Mouse (Mus musculus) v-Abl transformed pro-B cells (cell line): ENCODE measurements around the gene Ssh3.

Source experiments
- in situ Hi-C, 2 experiments: fragments of 400-800 bp; cut with MboI; formaldehyde crosslinking; loops; one replicate each; pipeline ENCODE4 v1.15.1; 2025; ENCODE audit not compliant: unreplicated experiment in 2 of 2

Gene Ssh3

DNA sequence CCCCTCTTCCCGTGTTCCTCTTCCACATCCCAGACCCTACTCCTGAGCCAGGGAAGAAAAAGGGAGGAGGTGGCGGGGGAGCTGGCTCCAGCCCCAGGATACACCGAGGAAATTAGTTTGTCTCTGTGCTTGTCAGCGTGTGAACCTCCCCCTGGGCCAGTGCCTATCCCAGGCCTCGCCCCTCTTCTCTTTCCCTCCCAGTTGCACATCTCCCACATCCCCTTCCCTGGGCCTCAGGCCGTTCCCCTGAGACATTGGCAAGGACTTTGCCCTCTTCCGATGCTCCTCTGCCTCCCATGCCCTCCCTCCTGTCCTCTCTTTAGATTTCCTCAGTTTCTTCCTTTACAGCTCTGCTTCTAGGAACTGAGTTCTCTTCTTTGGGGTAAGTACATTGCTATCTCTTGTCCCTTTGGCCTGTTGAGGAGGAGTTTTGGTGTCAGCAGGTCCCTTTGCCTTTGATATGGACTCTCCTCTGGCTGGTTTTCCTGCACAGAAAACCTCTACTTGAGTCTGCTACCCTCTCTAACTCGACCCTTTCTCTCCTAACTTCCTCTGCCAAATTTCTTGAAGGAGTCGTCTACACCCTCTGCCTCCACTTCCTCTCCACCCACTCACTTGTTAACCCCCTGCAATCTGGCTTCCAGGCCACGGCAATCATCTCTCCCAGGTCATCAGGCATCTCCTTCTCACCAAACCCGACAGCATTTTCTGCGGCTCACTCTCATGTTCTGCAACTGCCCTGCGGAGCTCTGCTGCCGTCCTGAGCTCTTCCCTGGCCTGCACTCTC lies 47.8 kb downstream of the Ssh3 start:
- in situ Hi-C loops, result no loop called here

DNA sequence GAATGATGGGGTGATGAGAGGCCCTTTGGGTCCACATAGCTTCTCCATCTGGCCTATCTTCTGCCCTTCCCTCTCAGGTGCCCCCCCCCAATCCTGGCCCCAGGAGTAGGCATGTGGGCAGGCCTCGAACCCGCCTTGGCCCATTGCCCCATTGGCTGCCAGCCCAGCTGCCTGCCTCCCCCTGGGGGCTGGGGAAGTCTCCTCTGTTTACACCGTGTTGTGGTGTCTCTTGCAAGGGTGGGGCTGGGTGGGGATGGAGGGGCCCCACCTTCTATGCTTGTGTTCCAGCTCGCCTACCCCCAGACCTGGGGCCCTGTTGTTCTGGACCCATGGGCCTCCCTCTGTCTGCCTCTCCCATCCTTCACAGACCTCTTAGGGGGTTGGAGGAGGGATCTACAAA lies 48.6 kb downstream of the Ssh3 start:
- in situ Hi-C loops, result no loop called here

DNA sequence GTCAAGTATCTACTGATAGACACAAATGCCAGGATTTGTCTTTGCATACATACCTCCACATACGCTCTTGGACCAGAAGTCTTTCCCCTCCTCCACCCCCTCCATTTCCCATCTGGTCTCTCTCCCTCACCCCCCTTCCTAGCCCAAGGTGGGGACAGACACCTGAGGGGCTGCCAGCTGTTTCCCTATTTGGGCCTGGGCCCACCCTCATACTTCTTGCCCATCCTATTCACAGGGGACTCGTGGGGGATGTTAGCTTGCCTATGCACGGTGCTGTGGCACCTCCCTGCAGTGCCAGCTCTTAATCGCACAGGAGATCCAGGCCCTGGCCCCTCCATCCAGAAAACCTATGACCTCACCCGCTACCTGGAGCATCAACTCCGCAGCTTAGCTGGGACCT lies 49.0 kb downstream of the Ssh3 start:
- in situ Hi-C loops, result no loop called here

DNA sequence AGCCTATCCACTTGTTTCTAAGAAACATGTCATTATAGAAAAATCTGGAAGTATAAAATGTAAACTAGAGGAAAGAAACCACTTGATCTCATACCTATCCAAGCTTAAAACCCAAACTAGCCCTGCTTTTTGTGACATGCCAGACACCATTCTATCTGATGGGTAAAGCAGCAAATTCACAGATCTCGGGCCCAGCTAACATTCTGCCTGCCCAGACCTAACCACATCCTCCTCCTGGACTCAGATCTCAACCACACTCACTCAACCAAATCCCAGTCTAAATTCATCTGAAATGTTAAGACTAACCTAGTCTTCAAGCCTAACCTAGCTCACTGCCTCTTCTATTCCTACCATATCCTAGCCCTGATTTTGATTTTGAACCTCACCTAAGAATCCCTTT lies 50.2 kb downstream of the Ssh3 start:
- in situ Hi-C loops, result no loop called here

DNA sequence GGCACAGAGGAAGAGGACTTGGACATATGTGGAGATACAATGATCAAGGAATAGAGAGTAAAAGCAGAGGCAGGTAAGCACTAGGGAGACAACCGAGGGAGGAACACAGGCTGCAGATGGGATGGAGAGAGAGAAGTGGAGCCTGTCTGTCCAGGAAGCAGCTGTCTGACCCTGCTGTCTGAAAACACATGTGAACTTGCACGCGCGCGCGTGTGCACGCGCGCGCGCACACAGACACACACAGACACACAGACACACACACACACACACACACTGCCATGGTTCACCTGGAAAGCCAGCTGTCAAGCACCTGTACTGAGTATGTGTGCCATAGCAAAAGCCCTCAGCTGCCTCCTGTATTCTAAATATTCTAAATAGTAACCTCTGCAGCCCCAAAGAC lies 50.7 kb downstream of the Ssh3 start:
- in situ Hi-C loops, result no loop called here

DNA sequence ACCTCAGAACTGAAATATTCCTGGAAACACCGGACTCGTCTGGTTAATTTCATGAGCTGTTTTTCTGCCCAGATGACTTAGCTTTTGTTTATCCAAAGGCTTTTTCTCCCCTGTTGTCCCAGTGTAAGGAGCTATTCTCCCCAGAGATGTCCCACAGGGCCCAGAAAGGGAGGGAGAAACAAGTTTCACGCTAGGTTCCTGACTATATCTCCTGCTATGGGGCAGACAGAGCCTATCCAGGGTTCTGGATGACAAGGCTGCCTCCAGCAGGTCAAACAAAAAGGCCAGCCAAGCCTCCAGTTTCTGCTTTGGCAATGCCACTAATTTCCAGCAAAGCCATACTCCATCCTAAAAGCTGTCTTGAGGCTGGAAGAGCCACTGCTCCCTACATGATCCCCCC lies 51.1 kb downstream of the Ssh3 start:
- in situ Hi-C loops, result no loop called here

DNA sequence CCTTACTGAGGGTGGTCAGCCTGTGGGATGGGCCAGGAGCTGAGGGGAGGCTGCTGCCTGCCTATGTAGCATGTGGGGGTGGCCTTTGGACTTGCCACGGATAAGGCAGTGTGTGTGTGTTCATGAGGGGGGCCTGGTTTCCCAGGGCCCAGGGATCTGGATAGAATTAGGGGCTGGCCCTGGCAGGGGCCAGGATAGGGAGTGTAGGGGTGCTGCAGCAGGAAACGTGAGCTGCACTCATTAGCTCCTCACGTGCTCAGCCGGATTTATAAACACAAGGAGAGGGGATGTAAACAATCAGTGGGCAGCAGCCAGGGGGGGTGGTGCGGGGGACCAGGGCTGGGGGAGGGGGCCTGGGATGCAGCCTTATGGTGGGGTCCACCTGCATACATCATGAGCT lies 51.8 kb downstream of the Ssh3 start:
- in situ Hi-C loops, result no loop called here

DNA sequence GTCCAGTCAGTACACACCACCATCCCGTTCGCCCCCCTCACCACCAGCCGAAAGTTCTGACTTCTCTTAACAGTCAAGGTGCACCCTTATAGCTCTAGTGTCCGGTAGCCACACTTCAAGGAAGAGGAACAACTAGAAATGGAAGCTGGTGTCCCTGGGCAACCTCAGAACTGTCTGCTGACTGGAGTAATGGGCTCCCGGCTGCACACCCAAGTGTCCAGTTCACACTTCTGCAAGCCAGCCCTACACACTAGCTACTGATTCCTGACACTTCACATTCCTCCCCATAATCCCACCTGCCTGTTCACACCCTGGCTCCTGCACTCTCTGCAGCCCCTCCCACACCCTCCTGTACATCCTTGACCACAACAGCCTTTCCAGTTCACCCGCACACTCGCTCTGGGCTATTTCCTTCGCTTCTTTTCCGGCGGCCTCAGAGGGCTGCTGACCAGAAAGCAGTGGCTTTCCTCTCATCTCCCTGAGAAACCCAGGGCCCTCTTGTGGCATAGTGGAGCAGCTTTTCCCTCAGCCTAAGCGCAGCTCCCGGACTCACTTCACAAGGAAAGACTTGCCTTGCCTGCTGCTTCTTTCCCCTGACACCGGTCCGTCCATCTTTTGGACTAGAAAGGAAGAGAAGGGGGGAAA lies 52.8 kb downstream of the Ssh3 start:
- in situ Hi-C loops, result no loop called here

DNA sequence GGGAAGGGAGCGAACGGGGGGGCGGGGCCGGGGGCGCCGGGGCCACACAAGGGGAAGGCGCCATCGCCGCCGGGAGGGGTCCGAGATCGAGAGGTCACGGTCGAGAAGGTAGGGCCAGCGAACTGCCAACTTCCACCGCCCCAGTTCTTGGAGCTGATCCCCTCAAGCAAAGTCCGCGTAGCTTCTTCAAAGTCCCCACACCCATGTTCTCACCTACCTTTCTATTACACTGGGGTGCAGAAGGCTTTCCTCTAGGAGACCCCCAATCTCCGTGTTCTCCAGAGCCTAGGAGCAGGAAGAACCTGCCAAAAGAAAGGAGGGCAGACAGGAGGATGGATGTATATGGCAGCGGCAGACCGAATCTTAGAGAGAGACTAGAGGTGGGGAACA lies 53.5 kb downstream of the Ssh3 start:
- in situ Hi-C loops, result no loop called here

DNA sequence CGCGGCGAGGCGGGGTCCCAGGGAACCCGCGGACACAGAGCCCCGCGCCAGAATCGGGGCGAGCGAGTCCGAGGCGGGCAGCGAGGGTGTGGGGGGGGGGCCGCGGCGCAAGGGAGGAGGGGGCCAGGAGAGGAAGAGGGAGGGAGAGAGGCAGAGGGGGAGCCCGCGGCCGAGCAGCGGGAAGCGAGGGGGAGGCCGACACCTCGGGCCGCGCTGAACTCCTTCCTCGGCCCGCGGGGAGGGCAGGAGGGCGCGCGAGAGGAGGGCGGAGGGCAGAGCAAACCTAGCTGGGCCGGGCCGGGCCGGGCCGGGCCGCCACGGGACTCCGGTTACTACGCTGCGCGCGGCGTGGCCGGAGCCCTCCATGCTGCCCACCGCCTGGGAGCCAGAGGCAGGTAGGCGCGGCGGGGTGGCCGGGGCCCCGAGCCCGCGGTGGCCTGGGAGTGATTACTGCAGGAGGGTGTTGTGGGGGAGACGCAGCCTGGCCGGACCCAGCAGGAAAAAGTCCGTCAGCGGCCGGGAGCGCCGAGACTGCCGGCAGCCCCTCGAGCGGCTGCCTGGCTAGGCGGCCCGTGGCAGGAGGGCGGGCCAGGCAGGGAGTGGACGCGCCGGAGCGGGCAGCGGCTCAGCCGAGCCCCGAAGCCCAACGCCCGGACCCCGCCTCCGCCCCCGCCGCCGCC lies 54.1 kb downstream of the Ssh3 start:
- in situ Hi-C loops, result no loop called here

DNA sequence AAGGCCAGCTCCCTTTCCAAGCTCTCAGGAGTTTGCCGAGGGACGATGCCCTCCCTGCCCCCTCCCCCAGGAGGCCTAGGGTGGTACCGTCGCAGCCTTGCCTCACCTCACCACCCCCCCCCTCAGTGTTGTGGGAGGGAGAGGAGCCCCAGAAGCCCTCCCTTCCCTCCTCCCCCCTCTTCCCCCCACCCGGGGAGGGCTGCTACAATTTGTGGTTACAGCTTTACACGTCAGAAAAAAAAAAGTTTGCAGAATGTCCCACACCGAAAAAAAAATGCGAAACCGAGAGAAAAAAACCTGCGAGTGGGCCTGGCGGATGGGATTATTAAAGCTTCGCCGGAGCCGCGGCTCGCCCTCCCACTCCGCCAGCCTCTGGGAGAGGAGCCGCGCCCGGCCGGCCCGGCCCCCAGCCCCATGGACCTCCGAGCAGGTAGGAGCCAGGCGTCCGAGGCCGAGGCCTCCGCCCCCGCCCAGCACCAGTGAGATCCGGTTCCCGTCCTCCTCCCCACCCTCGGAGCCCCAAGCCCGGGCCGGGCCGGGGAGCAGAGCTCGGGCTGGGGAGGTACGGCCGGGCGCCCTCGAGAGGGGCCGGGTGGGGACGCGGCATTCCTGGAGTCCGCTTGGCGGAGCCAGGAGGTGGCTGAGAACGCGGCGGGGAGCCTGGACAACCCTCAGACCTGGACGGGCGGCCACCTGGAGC lies 54.8 kb downstream of the Ssh3 start, which contains the start of the genes Clcf1 and AC109138.7:
Gene Clcf1, plus strand, starts transcription at position 168 of the 700 bp plus-strand sequence.
Gene AC109138.7, plus strand, starts transcription at position 287 of the 700 bp plus-strand sequence.
- in situ Hi-C loops, result no loop called here

DNA sequence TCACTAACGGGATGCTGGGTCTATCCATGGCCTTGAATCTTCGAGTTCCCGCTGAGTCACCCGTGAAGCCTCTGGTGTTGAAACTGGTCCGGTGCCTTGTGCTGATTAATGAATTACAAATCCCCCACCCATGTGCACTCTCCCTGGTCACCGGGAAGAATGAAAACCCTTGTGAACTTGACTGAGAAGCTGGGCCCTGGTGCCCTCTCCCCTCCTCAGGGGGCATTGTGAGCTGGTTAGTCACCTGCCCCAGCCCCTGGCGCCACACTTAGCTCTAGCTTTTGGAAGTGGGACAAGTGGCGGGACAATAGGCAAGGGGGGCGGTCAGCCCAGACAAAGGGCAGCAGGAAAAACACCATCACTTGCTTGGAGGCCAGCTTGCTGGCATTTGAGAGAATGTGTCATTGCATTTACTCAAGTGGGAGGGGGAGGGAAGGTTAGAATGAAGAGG lies 55.4 kb downstream of the Ssh3 start:
- in situ Hi-C loops, result no loop called here

DNA sequence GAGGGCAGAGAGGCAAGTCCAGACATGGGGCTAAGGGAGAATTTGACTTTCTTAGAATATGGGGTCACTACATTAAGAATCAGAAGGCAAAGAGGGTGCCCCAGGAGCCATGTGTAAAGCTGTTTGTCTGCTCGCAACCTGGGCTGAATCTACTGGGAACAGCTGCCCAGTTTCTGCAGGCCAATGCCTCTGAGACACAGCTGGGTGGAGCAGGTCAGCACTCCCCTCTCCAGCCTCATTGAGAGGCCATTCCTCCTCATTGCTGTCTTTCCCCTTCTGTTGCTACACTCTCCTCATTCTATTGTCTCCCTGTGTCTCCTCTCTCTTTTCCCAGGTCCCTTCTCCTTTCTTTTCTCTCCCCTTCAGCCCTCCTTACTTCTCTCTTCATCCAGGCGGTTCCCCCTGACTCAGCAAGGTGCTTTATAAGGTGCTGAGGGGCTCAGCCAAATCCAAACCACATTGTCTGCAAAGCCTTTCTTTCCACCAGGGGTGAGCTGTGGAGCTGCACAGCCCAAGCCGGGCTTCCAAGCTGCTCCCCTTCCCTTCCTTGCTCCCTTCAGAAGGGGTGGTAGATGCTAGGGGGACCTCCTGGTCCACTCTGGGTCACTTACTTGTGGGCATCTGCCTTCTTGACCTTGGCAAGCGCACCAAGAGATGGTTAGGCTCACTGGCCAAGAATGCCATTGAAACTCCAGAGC lies 56.9 kb downstream of the Ssh3 start:
- in situ Hi-C loops, result no loop called here
